Mouse (Mus musculus) liver, embryonic 14.5 days (tissue): ENCODE results near the gene Pi4ka. TPM values are rescaled to one million over a fixed set of nuclear protein-coding genes. Genes with fewer than 3 reads are reported as not detected.
A peak's percentile ranks its signal among the peaks of the same experiment; 100 is the strongest.

Source experiments
- ATAC-seq: fragments of 200-750 bp; cut with Nextera tagmentation; 2 replicates; pipeline ENCODE4 v1.8.0; 2017; ENCODE audit warnings: moderate number of reproducible peaks, mild to moderate bottlenecking, moderate library complexity; ENCODE audit not compliant: insufficient read depth
- DNase-seq, 3 experiments: peaks; one replicate each; pipeline ENCODE4 v3.0.0-alpha.2; 2012 to 2013; ENCODE audit warnings: low read depth in 3 of 3, low spot score in 3 of 3
- H3K27ac ChIP-seq: fragments of 300-500 bp; sonication (generic); 2 replicates; pipeline ENCODE4 v1.5.1; 2014; ENCODE audit warnings: moderate library complexity, mild to moderate bottlenecking, control low read depth, inconsistent platforms
- H3K27me3 ChIP-seq: fragments of 300-500 bp; sonication (generic); 2 replicates; pipeline ENCODE4 v1.6.1; 2014; ENCODE audit warnings: mild to moderate bottlenecking, low read length, moderate library complexity; ENCODE audit not compliant: control insufficient read depth, insufficient read depth
- H3K36me3 ChIP-seq: fragments of 300-500 bp; sonication (generic); replicated peaks from 2 replicates; pipeline ENCODE4 v1.6.1; 2014; ENCODE audit warnings: low read depth; ENCODE audit not compliant: control insufficient read depth, insufficient read depth
- H3K4me1 ChIP-seq, 2 experiments: fragments of 200-500 bp in 1 of 2; fragments of 300-500 bp in 1 of 2; sonication (generic) in 1 of 2; replicated peaks; 2 replicates each; pipeline ENCODE4 v1.6.1; 2012 to 2014; ENCODE audit warnings: antibody characterized with exemption in 1 of 2, inconsistent platforms in 1 of 2, low read length in 1 of 2; ENCODE audit not compliant: control insufficient read depth in 2 of 2, insufficient read depth in 2 of 2
- H3K4me2 ChIP-seq: fragments of 300-500 bp; sonication (generic); 2 replicates; pipeline ENCODE4 v1.6.1; 2014; ENCODE audit warnings: low read depth, mild to moderate bottlenecking, control low read depth, moderate library complexity
- H3K4me3 ChIP-seq, 2 experiments: fragments of 200-500 bp in 1 of 2; fragments of 300-500 bp in 1 of 2; sonication (generic) in 1 of 2; 2 replicates each; pipeline ENCODE4 v1.5.1; 2012 to 2014; ENCODE audit warnings: low read depth in 2 of 2, low read length in 2 of 2, mild to moderate bottlenecking in 2 of 2, control low read depth in 1 of 2, inconsistent platforms in 1 of 2, moderate library complexity in 1 of 2; ENCODE audit not compliant: insufficient read depth in 1 of 2
- H3K9ac ChIP-seq: fragments of 300-500 bp; sonication (generic); replicated peaks from 2 replicates; pipeline ENCODE4 v1.6.1; 2014; ENCODE audit warnings: mild to moderate bottlenecking, control low read depth, moderate library complexity
- H3K9me3 ChIP-seq: fragments of 300-500 bp; sonication (generic); 2 replicates; pipeline ENCODE4 v1.6.1; 2016; ENCODE audit warnings: low read length, mixed read lengths; ENCODE audit not compliant: control insufficient read depth
- CTCF ChIP-seq: IDR thresholded peaks from 2 replicates; pipeline ENCODE4 v1.5.1; 2016; ENCODE audit warnings: antibody characterized with exemption, low read depth, control low read depth
- EP300 ChIP-seq: IDR thresholded peaks from 2 replicates; pipeline ENCODE4 v1.6.1; 2016; ENCODE audit warnings: antibody characterized with exemption, low read depth
- WGBS: fragments of 180-500 bp; shearing (Covaris S2); extraction: QIAGEN DNeasy Blood & Tissue Kit; methylation state at CpG from one replicate; pipeline ENCODE4 v1.1.7; 2014; ENCODE audit not compliant: insufficient replicate concordance; 5-methylcytosine and 5-hydroxymethylcytosine counted together
- polyA plus RNA-seq, 2 experiments: library from polyadenylated mRNA; depleted of rRNA in 1 of 2; stranded (reverse) in 1 of 2; unstranded in 1 of 2; fragments of >200 nt; fragmentation: Nextera tagmentation in 1 of 2; extraction: Ambion mirVana in 1 of 2; gene quantifications; 2 replicates each; pipeline versions ENCODE4 v1.2.1 to v1.2.3; 2012 to 2014

Pi4ka gene
- polyA plus RNA-seq, 2 experiments: 13.7 to 19.0 TPM

- TF ChIP-seq CTCF: no peak
- Histone ChIP-seq H3K4me1 (no peaks in the 10 kb centered on the region), H3K4me3 (no peak overlapping the region), H3K27ac (no peak overlapping the region), H3K27me3 (no peaks in the 10 kb centered on the region), H3K9ac (no peak overlapping the region), H3K36me3 (no peaks in the 10 kb centered on the region), H3K9me3 (no peaks in the 10 kb centered on the region), H3K4me2 (no peak overlapping the region)
- WGBS: 70% methylated on average over 4 of the region's 4 CpGs
- ATAC-seq: no peak
- no peak for DNase-seq
Observed at GRCm38 (mm10) chr16:17392784-17393183, 13.3 kb downstream of the Pi4ka start.

- no peaks in the 10 kb centered on the region; the same call in 1 of the 2 replicates for H3K36me3 ChIP-seq
- no peak for DNase-seq
- H3K4me3 ChIP-seq: no peak overlapping the region
- WGBS: 25% methylated on average over 2 of the region's 2 CpGs
- no peak overlapping the region for H3K4me2 ChIP-seq
- peak; percentile 86 for ATAC-seq
- no peak for TF ChIP-seq CTCF
- TF ChIP-seq EP300: peak; percentile 39; the same call in 1 of the 2 replicates
- H3K27me3 ChIP-seq: no peaks in the 10 kb centered on the region
- H3K4me1 ChIP-seq: peaks cover 3 to 6% of the 10 kb centered on the region in 2 experiments
- H3K9me3 ChIP-seq: no peaks in the 10 kb centered on the region
- 0 out of 2 replicates have a peak overlapping the region, but pooled peaks have one; percentile 22 for H3K27ac ChIP-seq
- no peak overlapping the region for H3K9ac ChIP-seq
Observed at GRCm38 (mm10) chr16:17383594-17384326, 22.4 kb downstream of the Pi4ka start.

- H3K9ac ChIP-seq: no peak overlapping the region
- TF ChIP-seq CTCF (no peak), EP300 (no peak)
- no peak for ATAC-seq
- no peak overlapping the region for H3K4me3 ChIP-seq
- H3K9me3 ChIP-seq: no peaks in the 10 kb centered on the region
- 82% methylated on average over 4 of the region's 4 CpGs for WGBS
- H3K27me3 ChIP-seq: no peaks in the 10 kb centered on the region
- DNase-seq: no peak
- no peak overlapping the region for H3K27ac ChIP-seq
- H3K4me2 ChIP-seq: no peak overlapping the region
- H3K4me1 ChIP-seq: peaks cover 3 to 6% of the 10 kb centered on the region in 2 experiments
- peaks cover 2% of the 10 kb centered on the region; the same call in 1 of the 2 replicates for H3K36me3 ChIP-seq
Observed at GRCm38 (mm10) chr16:17382306-17382705, 23.8 kb downstream of the Pi4ka start.

GRCm38 (mm10) chr16:17358787-17359186 lies 47.3 kb downstream of the Pi4ka start:
- Histone ChIP-seq H3K9me3 (no peaks in the 10 kb centered on the region), H3K9ac (no peak overlapping the region), H3K4me1 (peaks cover 0 to 5% of the 10 kb centered on the region in 2 experiments; a peak in 2 of 4 replicates), H3K4me2 (no peak overlapping the region), H3K27me3 (no peaks in the 10 kb centered on the region), H3K36me3 (peaks cover 12% of the 10 kb centered on the region), H3K4me3 (no peak overlapping the region), H3K27ac (no peak overlapping the region)
- DNase-seq: no peak
- 79% methylated on average over 4 of the region's 4 CpGs for WGBS
- no peak for ATAC-seq
- no peak for TF ChIP-seq CTCF
- TF ChIP-seq EP300: no peak

GRCm38 (mm10) chr16:17356031-17356430 lies 50.1 kb downstream of the Pi4ka start:
- 70% methylated on average over 6 of the region's 6 CpGs for WGBS
- no peak overlapping the region for H3K4me3 ChIP-seq
- no peak overlapping the region for H3K27ac ChIP-seq
- peaks cover 27% of the 10 kb centered on the region for H3K36me3 ChIP-seq
- H3K4me2 ChIP-seq: no peak overlapping the region
- H3K27me3 ChIP-seq: no peaks in the 10 kb centered on the region
- no peaks in the 10 kb centered on the region for H3K9me3 ChIP-seq
- H3K4me1 ChIP-seq: no peaks in the 10 kb centered on the region
- H3K9ac ChIP-seq: no peak overlapping the region
- ATAC-seq (no peak), DNase-seq (no peak)
- TF ChIP-seq CTCF: no peak
- TF ChIP-seq EP300: no peak
